Mouse (Mus musculus): Measurements from ENCODE around the gene Rbbp6. TPM values are rescaled to one million over a fixed set of nuclear protein-coding genes. Genes with fewer than 3 reads are reported as not detected.

The Rbbp6 gene
- polyA plus RNA-seq, 1 experiment from 2014 or later = 39.6 TPM

DNA sequence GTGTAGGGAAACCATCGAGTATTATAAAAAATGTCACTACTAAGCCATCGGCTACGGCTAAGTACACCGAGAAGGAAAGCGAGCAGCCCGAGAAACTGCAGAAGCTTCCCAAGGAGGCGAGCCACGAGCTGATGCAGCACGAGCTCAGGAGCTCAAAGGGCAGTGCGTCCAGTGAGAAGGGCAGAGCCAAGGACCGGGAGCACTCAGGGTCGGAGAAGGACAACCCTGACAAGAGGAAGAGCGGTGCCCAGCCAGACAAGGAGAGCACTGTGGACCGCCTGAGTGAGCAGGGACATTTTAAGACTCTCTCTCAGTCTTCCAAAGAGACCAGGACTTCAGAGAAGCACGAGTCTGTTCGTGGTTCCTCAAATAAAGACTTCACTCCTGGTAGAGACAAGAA lies 35.3 kb downstream of the Rbbp6 start:
- Histone ChIP-seq H3K4me2 (ENCODE audit: low read depth, low read length, severe bottlenecking) (no peak overlapping the region), H3K4me3 (ENCODE audit: low read depth, low read length) (no peak overlapping the region), H3K9me3 (ENCODE audit: control insufficient read depth, low read length) (no peaks in the 10 kb centered on the region), H3K27ac (ENCODE audit: low read depth, low read length) (no peak overlapping the region), H3K36me3 (ENCODE audit: control insufficient read depth, insufficient read depth, low read length) (peaks cover 39% of the 10 kb centered on the region), H3K27me3 (ENCODE audit: control insufficient read depth, insufficient read depth, low read length) (no peaks in the 10 kb centered on the region), H3K4me1 (replicated peaks; ENCODE audit: control insufficient read depth, insufficient read depth, low read length) (no peaks in the 10 kb centered on the region), H3K9ac (ENCODE audit: low read length) (no peak overlapping the region)
- DNase-seq (ENCODE audit: low spot score) = no peak
- WGBS = 96% methylated on average over 16 of the region's 16 CpGs
- ATAC-seq (replicated peaks; ENCODE audit: low FRiP score) = no peak

- Histone ChIP-seq H3K4me2 (ENCODE audit: low read depth, low read length, severe bottlenecking) (no peak overlapping the region), H3K4me1 (replicated peaks; ENCODE audit: control insufficient read depth, insufficient read depth, low read length) (no peaks in the 10 kb centered on the region), H3K36me3 (ENCODE audit: control insufficient read depth, insufficient read depth, low read length) (peaks cover 38% of the 10 kb centered on the region), H3K9ac (ENCODE audit: low read length) (no peak overlapping the region), H3K27me3 (ENCODE audit: control insufficient read depth, insufficient read depth, low read length) (no peaks in the 10 kb centered on the region), H3K9me3 (ENCODE audit: control insufficient read depth, low read length) (no peaks in the 10 kb centered on the region), H3K27ac (ENCODE audit: low read depth, low read length) (no peak overlapping the region), H3K4me3 (ENCODE audit: low read depth, low read length) (no peak overlapping the region)
- DNase-seq (ENCODE audit: low spot score) (no peak), ATAC-seq (replicated peaks; ENCODE audit: low FRiP score) (no peak)
- WGBS = 93% methylated on average over 20 of the region's 20 CpGs
These were observed 36.0 kb downstream of the Rbbp6 start for GRCm38 (mm10) chr7:123001341-123002027.

DNA sequence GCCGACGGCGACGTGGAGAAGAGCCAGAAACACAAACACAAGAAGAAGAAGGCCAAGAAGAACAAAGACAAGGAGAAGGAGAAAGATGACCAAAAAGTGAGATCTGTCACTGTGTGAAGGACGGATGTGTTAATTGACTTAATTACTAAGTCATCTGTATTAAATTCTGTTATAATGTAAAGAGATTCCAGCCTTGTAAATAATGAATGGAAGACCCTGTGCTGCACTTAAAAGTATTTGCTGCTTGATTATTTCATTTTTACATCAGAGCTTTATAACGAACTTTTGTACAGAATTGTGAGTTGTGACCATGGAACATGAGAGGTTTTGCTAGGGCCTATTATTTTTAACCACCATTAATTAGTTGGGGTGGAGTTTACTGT lies 36.5 kb downstream of the Rbbp6 start:
- no peaks in the 10 kb centered on the region for H3K27me3 ChIP-seq (ENCODE audit: control insufficient read depth, insufficient read depth, low read length)
- no peak for DNase-seq (ENCODE audit: low spot score)
- no peak overlapping the region for H3K4me2 ChIP-seq (ENCODE audit: low read depth, low read length, severe bottlenecking)
- H3K9ac ChIP-seq (ENCODE audit: low read length) = no peak overlapping the region
- H3K36me3 ChIP-seq (ENCODE audit: control insufficient read depth, insufficient read depth, low read length) = peaks cover 33% of the 10 kb centered on the region
- no peak overlapping the region for H3K27ac ChIP-seq (ENCODE audit: low read depth, low read length)
- 96% methylated on average over 6 of the region's 6 CpGs for WGBS
- ATAC-seq (replicated peaks; ENCODE audit: low FRiP score) = no peak
- no peaks in the 10 kb centered on the region for H3K4me1 ChIP-seq (replicated peaks; ENCODE audit: control insufficient read depth, insufficient read depth, low read length)
- H3K4me3 ChIP-seq (ENCODE audit: low read depth, low read length) = no peak overlapping the region
- no peaks in the 10 kb centered on the region for H3K9me3 ChIP-seq (ENCODE audit: control insufficient read depth, low read length)

DNA sequence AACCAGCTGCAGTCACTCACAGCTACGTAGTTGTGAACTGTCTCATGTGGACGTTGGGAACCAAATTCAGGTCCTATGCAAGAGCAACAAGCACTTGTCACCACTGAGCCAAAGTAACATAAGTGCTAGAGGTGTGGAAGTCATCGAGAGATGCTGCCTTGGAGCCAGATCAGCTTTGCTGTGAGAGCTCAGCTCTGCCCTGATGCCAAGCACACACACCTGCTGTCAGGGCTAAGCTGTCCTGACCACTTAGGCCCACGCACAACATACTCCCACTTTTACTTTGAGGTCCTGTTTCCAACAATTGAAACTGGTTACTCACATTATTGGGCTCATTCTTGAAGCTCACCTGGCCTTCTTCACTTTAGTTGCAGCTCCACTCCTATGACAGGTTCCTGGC lies 37.7 kb downstream of the Rbbp6 start:
- DNase-seq (ENCODE audit: low spot score) (no peak), ATAC-seq (replicated peaks; ENCODE audit: low FRiP score) (no peak)
- Histone ChIP-seq H3K9me3 (ENCODE audit: control insufficient read depth, low read length) (no peaks in the 10 kb centered on the region), H3K27me3 (ENCODE audit: control insufficient read depth, insufficient read depth, low read length) (no peaks in the 10 kb centered on the region), H3K27ac (ENCODE audit: low read depth, low read length) (no peak overlapping the region), H3K4me1 (replicated peaks; ENCODE audit: control insufficient read depth, insufficient read depth, low read length) (no peaks in the 10 kb centered on the region), H3K4me3 (ENCODE audit: low read depth, low read length) (no peak overlapping the region), H3K36me3 (ENCODE audit: control insufficient read depth, insufficient read depth, low read length) (peaks cover 32% of the 10 kb centered on the region), H3K9ac (ENCODE audit: low read length) (no peak overlapping the region), H3K4me2 (ENCODE audit: low read depth, low read length, severe bottlenecking) (no peak overlapping the region)
- 93% methylated on average over 4 of the region's 4 CpGs for WGBS

DNA sequence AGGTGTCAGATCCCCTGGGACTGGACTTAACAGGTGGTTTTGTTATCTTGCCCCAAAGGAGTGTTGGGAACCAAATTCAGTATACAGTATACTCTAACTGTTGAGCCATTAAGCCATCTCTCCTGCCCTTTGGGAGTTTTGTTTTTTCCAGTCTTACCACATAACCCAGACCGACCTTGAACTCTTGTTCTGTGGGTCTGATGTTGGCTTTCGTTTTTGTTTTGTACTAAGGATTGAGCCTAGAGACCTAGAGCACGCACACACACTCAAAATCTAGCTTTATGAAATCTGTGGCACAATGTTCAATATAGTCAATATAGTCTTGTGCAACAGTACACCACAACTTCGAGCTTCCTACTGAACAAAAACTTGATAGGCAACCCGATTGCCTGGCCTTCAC lies 39.0 kb downstream of the Rbbp6 start:
- no peaks in the 10 kb centered on the region for H3K9me3 ChIP-seq (ENCODE audit: control insufficient read depth, low read length)
- 93% methylated on average over 5 of the region's 5 CpGs for WGBS
- ATAC-seq (replicated peaks; ENCODE audit: low FRiP score) = no peak
- H3K9ac ChIP-seq (ENCODE audit: low read length) = no peak overlapping the region
- H3K27me3 ChIP-seq (ENCODE audit: control insufficient read depth, insufficient read depth, low read length) = no peaks in the 10 kb centered on the region
- no peak for DNase-seq (ENCODE audit: low spot score)
- H3K4me1 ChIP-seq (replicated peaks; ENCODE audit: control insufficient read depth, insufficient read depth, low read length) = no peaks in the 10 kb centered on the region
- no peak overlapping the region for H3K27ac ChIP-seq (ENCODE audit: low read depth, low read length)
- H3K4me2 ChIP-seq (ENCODE audit: low read depth, low read length, severe bottlenecking) = no peak overlapping the region
- no peak overlapping the region for H3K4me3 ChIP-seq (ENCODE audit: low read depth, low read length)
- peaks cover 25% of the 10 kb centered on the region for H3K36me3 ChIP-seq (ENCODE audit: control insufficient read depth, insufficient read depth, low read length)

DNA sequence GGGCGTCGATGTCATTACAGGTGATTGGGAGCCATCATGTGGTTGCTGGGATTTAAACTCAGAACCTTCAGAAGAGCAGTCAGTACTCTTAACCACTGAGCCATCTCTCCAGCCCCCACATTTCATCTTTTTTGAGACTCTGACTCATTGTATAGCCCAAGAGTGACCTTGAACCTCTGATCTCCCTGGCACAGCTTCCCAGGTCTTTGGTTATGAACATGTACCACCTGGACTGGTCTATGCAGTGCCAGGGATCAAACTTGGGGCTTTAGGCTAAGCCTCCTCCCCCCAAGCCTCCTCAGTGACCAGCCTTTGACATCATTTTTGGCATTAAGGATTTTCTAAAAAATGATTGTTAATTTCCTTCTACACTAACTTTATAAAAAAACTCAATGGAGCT lies 40.8 kb downstream of the Rbbp6 start:
- no peak overlapping the region for H3K27ac ChIP-seq (ENCODE audit: low read depth, low read length)
- no peak overlapping the region for H3K4me3 ChIP-seq (ENCODE audit: low read depth, low read length)
- WGBS = 64% methylated on average over 2 of the region's 2 CpGs
- H3K4me2 ChIP-seq (ENCODE audit: low read depth, low read length, severe bottlenecking) = no peak overlapping the region
- ATAC-seq (replicated peaks; ENCODE audit: low FRiP score) (no peak), DNase-seq (ENCODE audit: low spot score) (no peak)
- H3K36me3 ChIP-seq (ENCODE audit: control insufficient read depth, insufficient read depth, low read length) = peaks cover 15% of the 10 kb centered on the region; the same call in 1 of the 2 replicates
- no peaks in the 10 kb centered on the region for H3K4me1 ChIP-seq (replicated peaks; ENCODE audit: control insufficient read depth, insufficient read depth, low read length)
- H3K9me3 ChIP-seq (ENCODE audit: control insufficient read depth, low read length) = no peaks in the 10 kb centered on the region
- H3K27me3 ChIP-seq (ENCODE audit: control insufficient read depth, insufficient read depth, low read length) = no peaks in the 10 kb centered on the region
- H3K9ac ChIP-seq (ENCODE audit: low read length) = no peak overlapping the region

- DNase-seq (ENCODE audit: low spot score) = no peak
- WGBS = 82% methylated on average over 4 of the region's 4 CpGs
These were observed 42.3 kb downstream of the Rbbp6 start for GRCm38 (mm10) chr7:123007743-123008142.

GRCm38 (mm10) chr7:123013466-123013865 lies 48.0 kb downstream of the Rbbp6 start:
- H3K9ac ChIP-seq (ENCODE audit: low read length) = no peak overlapping the region
- H3K36me3 ChIP-seq (ENCODE audit: control insufficient read depth, insufficient read depth, low read length) = no peaks in the 10 kb centered on the region
- no peaks in the 10 kb centered on the region for H3K4me1 ChIP-seq (replicated peaks; ENCODE audit: control insufficient read depth, insufficient read depth, low read length)
- H3K27me3 ChIP-seq (ENCODE audit: control insufficient read depth, insufficient read depth, low read length) = no peaks in the 10 kb centered on the region
- H3K4me2 ChIP-seq (ENCODE audit: low read depth, low read length, severe bottlenecking) = no peak overlapping the region
- WGBS = 93% methylated on average over 5 of the region's 5 CpGs
- no peak overlapping the region for H3K27ac ChIP-seq (ENCODE audit: low read depth, low read length)
- no peak for DNase-seq (ENCODE audit: low spot score)
- no peak overlapping the region for H3K4me3 ChIP-seq (ENCODE audit: low read depth, low read length)
- no peaks in the 10 kb centered on the region; the same call in 1 of the 2 replicates for H3K9me3 ChIP-seq (ENCODE audit: control insufficient read depth, low read length)
- ATAC-seq (replicated peaks; ENCODE audit: low FRiP score) = no peak

More at GRCm38 (mm10) chr7:123007743-123008142, 42.3 kb downstream of the Rbbp6 start:
- no peak overlapping the region for H3K9ac ChIP-seq (ENCODE audit: low read length)
- no peaks in the 10 kb centered on the region for H3K27me3 ChIP-seq (ENCODE audit: control insufficient read depth, insufficient read depth, low read length)
- H3K4me1 ChIP-seq (replicated peaks; ENCODE audit: control insufficient read depth, insufficient read depth, low read length) = no peaks in the 10 kb centered on the region
- no peak overlapping the region for H3K4me2 ChIP-seq (ENCODE audit: low read depth, low read length, severe bottlenecking)
- H3K9me3 ChIP-seq (ENCODE audit: control insufficient read depth, low read length) = no peaks in the 10 kb centered on the region
- no peak for ATAC-seq (replicated peaks; ENCODE audit: low FRiP score)
- no peak overlapping the region for H3K4me3 ChIP-seq (ENCODE audit: low read depth, low read length)
- peaks cover 10% of the 10 kb centered on the region; the same call in 1 of the 2 replicates for H3K36me3 ChIP-seq (ENCODE audit: control insufficient read depth, insufficient read depth, low read length)
- no peak overlapping the region for H3K27ac ChIP-seq (ENCODE audit: low read depth, low read length)

- H3K4me3 ChIP-seq (ENCODE audit: low read depth, low read length) = no peak overlapping the region
- H3K27me3 ChIP-seq (ENCODE audit: control insufficient read depth, insufficient read depth, low read length) = no peaks in the 10 kb centered on the region
- ATAC-seq (replicated peaks; ENCODE audit: low FRiP score) = no peak
- H3K4me2 ChIP-seq (ENCODE audit: low read depth, low read length, severe bottlenecking) = no peak overlapping the region
- no peaks in the 10 kb centered on the region; the same call in 1 of the 2 replicates for H3K9me3 ChIP-seq (ENCODE audit: control insufficient read depth, low read length)
- 83% methylated on average over 7 of the region's 7 CpGs for WGBS
- H3K27ac ChIP-seq (ENCODE audit: low read depth, low read length) = no peak overlapping the region
- DNase-seq (ENCODE audit: low spot score) = no peak
- no peaks in the 10 kb centered on the region for H3K4me1 ChIP-seq (replicated peaks; ENCODE audit: control insufficient read depth, insufficient read depth, low read length)
- no peaks in the 10 kb centered on the region for H3K36me3 ChIP-seq (ENCODE audit: control insufficient read depth, insufficient read depth, low read length)
- H3K9ac ChIP-seq (ENCODE audit: low read length) = no peak overlapping the region
These were observed 49.2 kb downstream of the Rbbp6 start for GRCm38 (mm10) chr7:123014729-123015128.
